Mouse (Mus musculus) bone marrow macrophage, adult 2 months (primary cell): ENCODE results near the gene Sult1b1.

ENCODE experiments used
- CTCF ChIP-seq: IDR thresholded peaks from 2 replicates; pipeline ENCODE4 v1.5.1; 2012; ENCODE audit warnings: low read depth, mild to moderate bottlenecking, low read length, moderate library complexity
- POLR2A ChIP-seq: IDR thresholded peaks from 2 replicates; pipeline ENCODE4 v1.6.1; 2012; ENCODE audit warnings: mild to moderate bottlenecking, low read depth, low read length, borderline replicate concordance

GRCm38 (mm10) chr5:87532288-87532687 lies 5.7 kb downstream of the Sult1b1 start:
- TF ChIP-seq POLR2A (no peak), CTCF (no peak)
